Mouse (Mus musculus) myocyte (in vitro differentiated cells): Measurements from ENCODE around the gene Gm43191.

Experiments
- MYOD1 ChIP-seq, 3 experiments: IDR thresholded peaks; one replicate each; pipeline ENCODE4 v1.6.1; 2011; ENCODE audit warnings: control low read depth in 2 of 3, low read depth in 2 of 3, mild to moderate bottlenecking in 2 of 3, moderate library complexity in 1 of 3; ENCODE audit not compliant: insufficient read length in 2 of 3, control insufficient read depth in 1 of 3
- POLR2A ChIP-seq: IDR thresholded peaks from one replicate; pipeline ENCODE4 v1.6.1; 2011; ENCODE audit warnings: low read depth, mild to moderate bottlenecking, control low read depth, moderate library complexity; ENCODE audit not compliant: insufficient read length
- TCF12 ChIP-seq: IDR thresholded peaks from one replicate; pipeline ENCODE4 v1.6.1; 2011; ENCODE audit warnings: mild to moderate bottlenecking, control low read depth; ENCODE audit not compliant: poor library complexity, insufficient read depth, severe bottlenecking

- TF ChIP-seq MYOD1 (IDR thresholded peaks at IDR 0.05; ENCODE audit: control insufficient read depth in 1 of 3, insufficient read length in 2 of 3, low read depth in 2 of 3) (no peak), POLR2A (no peak), TCF12 (no peak)
Measured at GRCm38 (mm10) chr3:116653278-116653945, 27.6 kb downstream of the Gm43191 start.
